Mouse (Mus musculus) megakaryocyte progenitor cell, adult 5-6 weeks (primary cell): ENCODE results near the gene Dlk1. TPM values are rescaled to one million over a fixed set of nuclear protein-coding genes. Genes with fewer than 3 reads are reported as not detected.

Source experiments
- total RNA-seq, 2 experiments: library from RNA; stranded (forward) in 1 of 2; stranded (reverse) in 1 of 2; fragments of 157-497, 149-512 nt in 1 of 2; fragments of 200-1000 nt in 1 of 2; gene quantifications; 2 replicates each; pipeline versions ENCODE4 v1.2.3 to v1.2.4; 2015 to 2017

Dlk1 gene
- total RNA-seq, 2 experiments from 2014 or later = 0.64 TPM; not detected in 1

Other genes with a start within 250 kb of the Dlk1 start
- not detected in 2 replicates for gene Rtl1, start 147.5 kb downstream of the Dlk1 start, total RNA-seq (2015)
- not detected in 2 replicates for gene Rtl1, start 147.5 kb downstream of the Dlk1 start, total RNA-seq (2017)